Mouse (Mus musculus): ENCODE measurements around the gene Hhipl1. TPM values are rescaled to one million over a fixed set of nuclear protein-coding genes. Genes with fewer than 3 reads are reported as not detected.

Hhipl1 gene
- polyA plus RNA-seq, 1 experiment from 2014 or later: 0.43 TPM

DNA sequence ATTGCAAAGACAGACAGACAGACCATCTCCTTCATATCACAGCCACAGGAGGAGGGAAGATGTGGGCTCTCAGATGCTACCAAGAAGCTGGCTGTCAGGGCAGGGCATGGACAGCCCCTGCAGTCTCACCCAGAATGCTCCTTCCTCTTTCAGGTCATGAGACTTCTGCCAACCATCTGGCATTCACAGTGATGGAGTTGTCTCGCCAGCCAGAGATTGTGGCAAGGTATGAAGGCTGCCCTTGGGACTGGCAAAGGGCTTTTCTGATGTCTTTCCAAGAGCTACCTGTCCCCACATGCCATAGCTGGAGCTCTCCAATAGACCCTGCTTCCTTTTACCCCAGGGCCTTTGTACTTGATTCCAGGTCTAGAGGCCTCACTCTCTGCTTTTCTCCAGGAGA, 49.2 kb downstream of the Hhipl1 start:
- no peak overlapping the region for H3K9ac ChIP-seq (ENCODE audit: low read depth, low read length)
- H3K9me3 ChIP-seq (replicated peaks; ENCODE audit: low read length): no peaks in the 10 kb centered on the region
- 79% methylated on average over 1 of the region's 1 CpGs for WGBS
- DNase-seq (ENCODE audit: low spot score) (no peak), ATAC-seq (replicated peaks; ENCODE audit: low FRiP score, low read depth) (no peak)
- H3K4me1 ChIP-seq (replicated peaks; ENCODE audit: insufficient read depth, low read length): no peaks in the 10 kb centered on the region
- no peak overlapping the region for H3K4me2 ChIP-seq (ENCODE audit: low read length)
- no peak overlapping the region for H3K4me3 ChIP-seq (replicated peaks; ENCODE audit: low read depth, low read length)
- no peak overlapping the region for H3K27ac ChIP-seq
- no peaks in the 10 kb centered on the region for H3K36me3 ChIP-seq (ENCODE audit: insufficient read depth, low read length)
- TF ChIP-seq CTCF (IDR thresholded peaks at IDR 0.05; ENCODE audit: low read depth): no peak
- no peaks in the 10 kb centered on the region; the same call in 1 of the 2 replicates for H3K27me3 ChIP-seq (ENCODE audit: insufficient read depth, low read length)

- ATAC-seq (replicated peaks; ENCODE audit: low FRiP score, low read depth) (no peak), DNase-seq (ENCODE audit: low spot score) (no peak)
- Histone ChIP-seq H3K4me2 (ENCODE audit: low read length) (no peak overlapping the region), H3K4me1 (replicated peaks; ENCODE audit: insufficient read depth, low read length) (no peaks in the 10 kb centered on the region), H3K36me3 (ENCODE audit: insufficient read depth, low read length) (no peaks in the 10 kb centered on the region), H3K27me3 (ENCODE audit: insufficient read depth, low read length) (no peaks in the 10 kb centered on the region; the same call in 1 of the 2 replicates), H3K9ac (ENCODE audit: low read depth, low read length) (no peak overlapping the region), H3K4me3 (replicated peaks; ENCODE audit: low read depth, low read length) (no peak overlapping the region), H3K9me3 (replicated peaks; ENCODE audit: low read length) (no peaks in the 10 kb centered on the region), H3K27ac (no peak overlapping the region)
- peak; percentile 25; the same call in 1 of the 2 replicates for TF ChIP-seq CTCF (IDR thresholded peaks at IDR 0.05; ENCODE audit: low read depth)
Observed at GRCm38 (mm10) chr12:108355986-108356385, 49.9 kb downstream of the Hhipl1 start.

- peak; percentile 91 for DNase-seq (ENCODE audit: low spot score)
- Histone ChIP-seq H3K9me3 (replicated peaks; ENCODE audit: low read length) (no peaks in the 10 kb centered on the region), H3K27ac (no peak overlapping the region), H3K4me3 (replicated peaks; ENCODE audit: low read depth, low read length) (no peak overlapping the region), H3K4me1 (replicated peaks; ENCODE audit: insufficient read depth, low read length) (peaks cover 12% of the 10 kb centered on the region), H3K4me2 (ENCODE audit: low read length) (no peak overlapping the region), H3K36me3 (ENCODE audit: insufficient read depth, low read length) (no peaks in the 10 kb centered on the region), H3K27me3 (ENCODE audit: insufficient read depth, low read length) (no peaks in the 10 kb centered on the region), H3K9ac (ENCODE audit: low read depth, low read length) (no peak overlapping the region)
- peak; percentile 94 for TF ChIP-seq CTCF (IDR thresholded peaks at IDR 0.05; ENCODE audit: low read depth)
- ATAC-seq (replicated peaks; ENCODE audit: low FRiP score, low read depth): peak; percentile 43; the same call in 1 of the 2 replicates
- 5% methylated on average over 5 of the region's 5 CpGs for WGBS
Observed at GRCm38 (mm10) chr12:108363796-108364195, 57.7 kb downstream of the Hhipl1 start.

GRCm38 (mm10) chr12:108365340-108365739, 59.3 kb downstream of the Hhipl1 start:
- Histone ChIP-seq H3K27me3 (ENCODE audit: insufficient read depth, low read length) (no peaks in the 10 kb centered on the region), H3K4me3 (replicated peaks; ENCODE audit: low read depth, low read length) (no peak overlapping the region), H3K27ac (no peak overlapping the region), H3K9me3 (replicated peaks; ENCODE audit: low read length) (no peaks in the 10 kb centered on the region), H3K4me2 (ENCODE audit: low read length) (no peak overlapping the region), H3K36me3 (ENCODE audit: insufficient read depth, low read length) (no peaks in the 10 kb centered on the region), H3K4me1 (replicated peaks; ENCODE audit: insufficient read depth, low read length) (peaks cover 18% of the 10 kb centered on the region), H3K9ac (ENCODE audit: low read depth, low read length) (no peak overlapping the region)
- peak; percentile 37; the same call in 1 of the 2 replicates for TF ChIP-seq CTCF (IDR thresholded peaks at IDR 0.05; ENCODE audit: low read depth)
- peak; percentile 37; the same call in 1 of the 2 replicates for ATAC-seq (replicated peaks; ENCODE audit: low FRiP score, low read depth)
- peak; percentile 75 for DNase-seq (ENCODE audit: low spot score)
- 9% methylated on average over 3 of the region's 3 CpGs for WGBS

GRCm38 (mm10) chr12:108365868-108366267, 59.8 kb downstream of the Hhipl1 start:
- Histone ChIP-seq H3K36me3 (ENCODE audit: insufficient read depth, low read length) (no peaks in the 10 kb centered on the region), H3K9ac (ENCODE audit: low read depth, low read length) (no peak overlapping the region), H3K27ac (no peak overlapping the region), H3K4me2 (ENCODE audit: low read length) (no peak overlapping the region), H3K27me3 (ENCODE audit: insufficient read depth, low read length) (no peaks in the 10 kb centered on the region), H3K4me3 (replicated peaks; ENCODE audit: low read depth, low read length) (no peak overlapping the region), H3K4me1 (replicated peaks; ENCODE audit: insufficient read depth, low read length) (peaks cover 22% of the 10 kb centered on the region), H3K9me3 (replicated peaks; ENCODE audit: low read length) (no peaks in the 10 kb centered on the region)
- WGBS: 51% methylated on average over 7 of the region's 7 CpGs
- no peak for TF ChIP-seq CTCF (IDR thresholded peaks at IDR 0.05; ENCODE audit: low read depth)
- no peak for DNase-seq (ENCODE audit: low spot score)
- ATAC-seq (replicated peaks; ENCODE audit: low FRiP score, low read depth): no peak

- Histone ChIP-seq H3K9me3 (replicated peaks; ENCODE audit: low read length) (no peaks in the 10 kb centered on the region), H3K9ac (ENCODE audit: low read depth, low read length) (no peak overlapping the region), H3K4me3 (replicated peaks; ENCODE audit: low read depth, low read length) (no peak overlapping the region), H3K4me2 (ENCODE audit: low read length) (no peak overlapping the region), H3K27me3 (ENCODE audit: insufficient read depth, low read length) (no peaks in the 10 kb centered on the region), H3K27ac (no peak overlapping the region), H3K4me1 (replicated peaks; ENCODE audit: insufficient read depth, low read length) (peaks cover 28% of the 10 kb centered on the region), H3K36me3 (ENCODE audit: insufficient read depth, low read length) (no peaks in the 10 kb centered on the region)
- TF ChIP-seq CTCF (IDR thresholded peaks at IDR 0.05; ENCODE audit: low read depth): no peak
- 59% methylated on average over 2 of the region's 2 CpGs for WGBS
- DNase-seq (ENCODE audit: low spot score) (peak; percentile 28), ATAC-seq (replicated peaks; ENCODE audit: low FRiP score, low read depth) (no peak)
Observed at GRCm38 (mm10) chr12:108367909-108368308, 61.8 kb downstream of the Hhipl1 start.

DNA sequence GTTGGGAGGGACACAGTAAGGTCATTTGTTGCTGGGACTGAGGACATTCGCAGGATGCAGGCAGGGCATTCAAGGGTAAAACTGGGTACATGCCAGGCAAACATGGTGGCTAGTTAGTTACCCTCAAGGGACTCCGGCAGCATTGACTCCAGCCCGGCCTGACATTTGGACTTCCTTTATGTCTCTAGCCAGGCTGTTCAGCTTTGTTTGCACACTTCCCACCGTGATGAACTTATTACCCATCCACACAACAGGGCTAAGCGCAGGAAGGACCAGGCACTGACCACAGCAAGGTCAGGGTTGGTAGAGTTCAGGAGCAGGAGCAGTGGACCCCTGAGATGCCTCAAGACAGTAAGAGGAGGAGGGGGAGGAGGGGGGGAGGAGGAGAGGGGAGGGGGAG, 62.9 kb downstream of the Hhipl1 start:
- Histone ChIP-seq H3K4me2 (ENCODE audit: low read length) (no peak overlapping the region), H3K9ac (ENCODE audit: low read depth, low read length) (no peak overlapping the region), H3K4me1 (replicated peaks; ENCODE audit: insufficient read depth, low read length) (peaks cover 31% of the 10 kb centered on the region), H3K36me3 (ENCODE audit: insufficient read depth, low read length) (no peaks in the 10 kb centered on the region), H3K27ac (no peak overlapping the region), H3K9me3 (replicated peaks; ENCODE audit: low read length) (no peaks in the 10 kb centered on the region), H3K4me3 (replicated peaks; ENCODE audit: low read depth, low read length) (no peak overlapping the region), H3K27me3 (ENCODE audit: insufficient read depth, low read length) (no peaks in the 10 kb centered on the region)
- ATAC-seq (replicated peaks; ENCODE audit: low FRiP score, low read depth) (no peak), DNase-seq (ENCODE audit: low spot score) (no peak)
- no peak for TF ChIP-seq CTCF (IDR thresholded peaks at IDR 0.05; ENCODE audit: low read depth)
- 41% methylated on average over 5 of the region's 5 CpGs for WGBS
